Mouse (Mus musculus): Measurements from ENCODE around the gene Nmur1. TPM values are rescaled to one million over a fixed set of nuclear protein-coding genes. Genes with fewer than 3 reads are reported as not detected.
"Not testable (repeated sequence)": the region's sequence is repeated elsewhere in the genome, so short reads cannot be mapped to it uniquely, and the experiment has no call there.

The Nmur1 gene
- 0.09 and 0.11 TPM in 2 replicates for polyA plus RNA-seq (2012; rRNA removed)

DNA sequence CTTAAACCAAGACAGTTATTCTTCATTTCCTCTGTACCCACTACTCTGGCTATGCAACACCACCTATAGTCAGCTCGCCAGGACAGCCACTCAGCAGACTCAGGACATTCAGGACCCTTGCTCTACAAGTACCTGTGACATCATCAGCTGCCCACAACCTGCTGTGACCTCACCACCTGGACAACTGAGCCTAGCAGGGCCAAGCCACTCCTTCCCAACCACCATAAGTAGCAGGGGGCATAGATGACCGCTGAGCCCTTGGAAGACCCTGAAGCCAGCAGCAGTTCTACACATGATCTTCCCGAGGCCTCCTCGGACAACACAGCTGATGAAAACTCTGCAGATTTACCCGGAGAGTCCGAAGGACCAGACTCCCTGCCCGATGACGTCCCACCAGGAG, at the start of gene Nmur1, which contains the start of gene Tex44:
Gene Nmur1, minus strand, starts transcription at position 101 of the 400 bp plus-strand sequence.
Gene Tex44, plus strand, starts transcription at position 202 of the 400 bp plus-strand sequence.
- no peak for DNase-seq (ENCODE audit: low read depth)
- no peak for TF ChIP-seq CTCF (IDR thresholded peaks at IDR 0.05; ENCODE audit: borderline replicate concordance, extremely low read depth, insufficient read depth, insufficient read length)

DNA sequence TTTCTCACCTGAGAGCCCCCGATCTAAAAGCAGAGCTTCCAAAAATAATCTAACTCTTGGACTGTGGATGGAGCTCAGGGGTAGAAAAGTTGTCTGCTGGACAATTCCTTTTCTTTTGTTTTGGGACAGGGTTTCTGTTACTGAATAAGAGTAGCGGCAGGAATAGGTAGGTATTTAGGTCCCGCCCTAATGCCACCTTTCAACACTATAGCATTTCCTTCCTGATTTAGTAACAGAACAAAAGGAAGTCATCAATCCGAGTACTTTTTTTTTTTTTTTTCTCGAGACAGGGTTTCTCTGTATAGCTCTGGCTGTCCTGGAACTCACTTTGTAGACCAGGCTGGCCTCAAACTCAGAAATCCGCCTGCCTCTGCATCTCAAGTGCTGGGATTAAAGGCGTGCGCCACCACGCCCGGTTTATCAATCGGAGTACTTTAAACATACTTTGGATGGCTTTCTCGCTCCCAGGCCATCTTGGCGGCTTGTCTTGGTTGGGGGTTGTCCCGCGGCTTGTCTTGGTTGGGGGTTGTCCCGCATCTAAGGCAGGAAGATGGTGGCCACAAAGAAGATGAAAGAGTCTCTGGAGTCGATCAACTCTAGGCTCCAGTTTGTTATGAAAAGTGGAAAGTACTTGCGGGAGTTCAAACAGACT, 47.2 kb upstream of the Nmur1 start:
- TF ChIP-seq CTCF (IDR thresholded peaks at IDR 0.05; ENCODE audit: borderline replicate concordance, extremely low read depth, insufficient read depth, insufficient read length) (no peak), POLR2A (IDR thresholded peaks at IDR 0.05; ENCODE audit: borderline replicate concordance, extremely low read depth, insufficient read depth, insufficient read length, poor library complexity, severe bottlenecking) (no peak)
- no peak for DNase-seq (ENCODE audit: low read depth)

DNA sequence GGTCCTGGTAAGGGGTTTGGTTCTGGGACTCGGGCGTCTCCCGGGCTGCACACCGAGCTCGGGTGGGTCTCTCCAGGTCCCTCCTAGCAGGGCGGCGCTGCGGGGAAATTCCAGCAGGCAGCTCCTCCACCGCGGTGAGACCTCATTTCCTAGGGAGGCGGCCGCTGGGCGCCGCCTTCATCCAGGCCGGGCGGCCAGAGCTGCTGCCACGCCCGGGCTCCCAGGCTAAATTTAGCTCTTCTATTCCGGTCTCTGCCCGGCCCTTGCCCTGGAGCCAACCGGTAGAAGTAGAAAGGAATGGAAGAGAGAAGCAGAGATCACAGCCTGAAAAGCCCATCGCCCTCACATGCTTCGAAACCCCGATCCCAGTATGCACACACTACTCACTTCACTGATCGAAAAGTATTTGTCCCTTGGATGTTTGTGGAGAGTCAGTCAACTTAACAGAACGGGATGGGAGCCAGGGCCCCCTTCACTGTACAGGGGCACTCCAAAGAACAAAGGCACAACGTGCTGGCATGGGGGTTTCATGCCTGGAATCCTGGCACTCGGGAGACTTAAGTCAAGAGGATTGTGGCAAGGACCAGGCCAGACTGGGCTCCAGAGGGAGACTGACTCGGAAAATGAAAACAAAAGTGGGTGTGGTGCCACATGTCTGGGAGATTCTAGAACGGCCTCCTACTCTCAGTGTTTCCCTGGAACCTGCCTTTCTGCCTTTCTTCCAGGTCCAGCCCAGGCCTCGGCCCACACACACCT, 46.3 kb upstream of the Nmur1 start:
- TF ChIP-seq POLR2A (IDR thresholded peaks at IDR 0.05; ENCODE audit: borderline replicate concordance, extremely low read depth, insufficient read depth, insufficient read length, poor library complexity, severe bottlenecking): no peak
- no peak for TF ChIP-seq CTCF (IDR thresholded peaks at IDR 0.05; ENCODE audit: borderline replicate concordance, extremely low read depth, insufficient read depth, insufficient read length)
- DNase-seq (ENCODE audit: low read depth): peak; percentile 55

DNA sequence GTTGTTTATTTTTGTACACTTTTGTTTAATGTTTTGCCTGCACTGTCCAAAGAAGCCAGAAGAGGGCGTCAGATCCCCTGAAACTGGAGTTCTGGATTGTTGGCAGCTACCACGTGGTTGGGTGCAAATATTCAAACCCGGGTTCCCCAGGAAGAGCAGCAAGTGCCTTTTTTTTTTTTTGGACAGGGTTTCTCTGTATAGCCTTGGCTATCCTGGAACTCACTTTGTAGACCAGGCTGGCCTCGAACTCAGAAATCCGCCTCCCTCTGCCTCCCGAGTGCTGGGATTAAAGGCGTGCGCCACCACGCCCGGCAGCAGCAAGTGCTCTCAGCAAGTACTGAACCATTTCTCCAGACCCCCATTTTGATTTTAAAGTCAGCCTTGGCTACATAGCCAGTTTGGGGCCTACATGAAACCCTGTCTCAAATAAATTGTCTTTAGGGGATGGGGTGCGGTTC, 45.5 kb upstream of the Nmur1 start:
- DNase-seq (ENCODE audit: low read depth): not testable (repeated sequence)
- TF ChIP-seq CTCF (IDR thresholded peaks at IDR 0.05; ENCODE audit: borderline replicate concordance, extremely low read depth, insufficient read depth, insufficient read length): peak; percentile 42; the same call in 1 of the 2 replicates

DNA sequence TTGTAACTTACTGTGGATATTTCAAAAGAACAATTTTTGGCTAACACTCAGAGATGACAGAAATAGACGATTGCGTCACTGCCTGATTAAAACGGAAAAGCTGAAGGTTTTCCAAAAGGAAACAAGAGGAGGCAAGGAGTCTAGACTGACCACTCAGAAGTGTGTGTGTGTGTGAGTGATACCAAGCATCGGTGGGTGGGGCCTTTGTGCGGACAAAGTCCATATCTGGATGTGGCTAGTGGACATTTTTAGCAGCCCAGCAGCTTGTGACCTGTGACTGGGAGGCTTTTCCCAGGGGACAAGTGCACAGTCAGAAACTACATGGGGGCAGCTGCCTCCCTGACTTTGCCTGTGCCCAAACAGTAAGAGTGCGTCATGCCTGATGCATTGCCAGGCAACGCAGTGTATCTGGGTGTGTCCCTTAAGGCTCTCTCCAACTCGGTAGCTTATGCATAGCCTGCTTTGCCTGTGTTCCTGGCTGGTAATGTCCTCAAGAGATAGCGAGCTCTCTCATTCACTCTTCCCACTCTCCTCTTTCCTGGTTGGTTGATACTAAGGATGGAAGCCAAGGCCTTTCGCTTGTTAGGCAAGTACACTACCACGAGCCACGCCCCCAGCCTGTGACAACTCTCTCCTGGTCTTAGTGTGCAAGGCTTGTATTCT, 44.6 kb upstream of the Nmur1 start:
- TF ChIP-seq CTCF (IDR thresholded peaks at IDR 0.05; ENCODE audit: borderline replicate concordance, extremely low read depth, insufficient read depth, insufficient read length) (no peak), POLR2A (IDR thresholded peaks at IDR 0.05; ENCODE audit: borderline replicate concordance, extremely low read depth, insufficient read depth, insufficient read length, poor library complexity, severe bottlenecking) (no peak)
- DNase-seq (ENCODE audit: low read depth): no peak

DNA sequence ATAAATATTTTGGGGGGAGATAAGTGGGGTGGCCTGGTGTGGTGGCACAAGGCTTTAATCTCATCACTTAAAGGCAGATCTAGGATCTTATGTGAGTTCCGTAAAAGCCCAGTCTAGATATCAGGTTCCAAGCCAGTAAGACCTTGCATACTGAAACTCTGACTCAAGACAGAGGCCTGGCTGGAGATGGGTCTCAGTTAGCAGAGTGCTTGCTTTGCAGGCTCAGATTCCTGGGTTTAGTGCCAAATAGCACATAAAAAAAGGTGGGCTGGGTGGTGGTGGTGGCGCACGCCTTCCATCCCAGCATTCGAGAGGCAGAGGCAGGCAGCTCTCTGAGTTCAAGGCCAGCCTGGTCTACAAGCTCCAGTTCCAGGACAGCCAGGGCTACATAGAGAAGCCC, 43.8 kb upstream of the Nmur1 start:
- no peak for TF ChIP-seq CTCF (IDR thresholded peaks at IDR 0.05; ENCODE audit: borderline replicate concordance, extremely low read depth, insufficient read depth, insufficient read length)
- no peak for TF ChIP-seq POLR2A (IDR thresholded peaks at IDR 0.05; ENCODE audit: borderline replicate concordance, extremely low read depth, insufficient read depth, insufficient read length, poor library complexity, severe bottlenecking)
- DNase-seq (ENCODE audit: low read depth): no peak

DNA sequence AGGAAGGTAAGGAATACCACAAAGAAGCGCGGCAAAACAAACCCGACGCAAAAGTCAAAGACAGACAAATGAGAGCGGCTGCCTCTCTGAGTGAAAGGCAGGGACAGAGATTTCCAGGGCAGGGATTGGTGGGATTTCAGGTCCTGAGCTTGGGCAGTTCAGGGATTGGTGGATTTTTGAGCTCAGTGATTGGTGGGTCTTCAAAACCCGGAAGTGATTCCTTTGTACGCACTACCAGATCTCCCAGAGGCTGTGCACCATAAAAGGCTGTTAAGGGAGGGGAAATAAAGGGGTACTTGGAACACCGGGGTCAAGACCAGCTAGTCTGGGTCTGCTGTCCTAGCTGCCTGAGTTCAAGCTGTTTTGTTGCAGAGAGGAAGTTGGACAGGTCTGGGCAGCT, 41.4 kb upstream of the Nmur1 start:
- TF ChIP-seq CTCF (IDR thresholded peaks at IDR 0.05; ENCODE audit: borderline replicate concordance, extremely low read depth, insufficient read depth, insufficient read length) (no peak), POLR2A (IDR thresholded peaks at IDR 0.05; ENCODE audit: borderline replicate concordance, extremely low read depth, insufficient read depth, insufficient read length, poor library complexity, severe bottlenecking) (no peak)
- DNase-seq (ENCODE audit: low read depth): no peak

DNA sequence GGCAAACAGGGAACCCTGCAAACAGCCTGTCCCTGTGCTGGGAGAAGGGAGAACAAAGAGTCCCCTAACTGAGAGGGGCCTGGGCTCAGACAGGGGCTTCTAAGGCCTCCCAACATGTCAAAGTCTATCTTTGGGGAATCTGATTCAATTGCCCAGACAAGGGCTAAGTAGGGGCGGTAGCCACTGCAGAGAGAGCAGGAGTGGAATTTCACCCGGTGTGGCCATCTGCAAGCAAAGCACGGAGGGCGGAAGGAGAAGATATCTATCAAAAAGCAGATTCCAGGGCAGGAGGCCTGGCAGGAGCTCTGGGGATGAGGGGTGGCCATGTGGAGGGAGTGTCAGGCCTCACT, 38.8 kb upstream of the Nmur1 start:
- TF ChIP-seq CTCF (IDR thresholded peaks at IDR 0.05; ENCODE audit: borderline replicate concordance, extremely low read depth, insufficient read depth, insufficient read length) (no peak), POLR2A (IDR thresholded peaks at IDR 0.05; ENCODE audit: borderline replicate concordance, extremely low read depth, insufficient read depth, insufficient read length, poor library complexity, severe bottlenecking) (no peak)
- DNase-seq (ENCODE audit: low read depth): no peak

DNA sequence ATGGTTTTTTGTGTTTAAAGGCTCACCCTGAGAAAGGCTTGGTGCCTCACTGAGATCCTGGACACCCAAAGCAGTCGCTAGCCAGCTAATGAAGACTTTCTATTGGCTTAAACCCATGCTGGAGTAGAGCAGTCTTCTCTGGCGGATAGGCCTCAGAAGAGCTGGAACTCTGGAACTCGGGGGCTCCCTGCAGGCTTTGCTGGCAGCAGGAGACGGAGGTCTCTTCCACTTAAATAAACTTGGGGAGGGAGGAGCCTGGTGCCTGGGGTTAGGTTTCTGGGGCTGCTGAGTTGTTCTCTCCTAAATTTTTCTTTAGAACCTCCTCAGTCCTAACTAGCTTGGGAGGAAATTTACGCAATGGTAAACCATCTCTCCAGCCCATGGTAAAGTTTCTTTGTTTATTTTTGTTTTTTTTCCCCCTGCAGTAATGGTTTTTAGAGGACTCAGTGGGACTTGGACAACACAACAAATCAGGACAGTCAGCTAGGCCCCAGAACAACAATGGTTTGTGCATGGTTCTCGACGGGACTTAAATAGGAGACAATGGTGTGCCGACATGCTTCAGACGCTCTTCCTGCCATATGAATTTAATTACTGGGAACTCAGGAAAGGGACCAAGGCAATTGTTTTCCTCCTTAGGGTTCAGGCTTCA, 38.3 kb upstream of the Nmur1 start:
- peak; percentile 41 for DNase-seq (ENCODE audit: low read depth)
- no peak for TF ChIP-seq CTCF (IDR thresholded peaks at IDR 0.05; ENCODE audit: borderline replicate concordance, extremely low read depth, insufficient read depth, insufficient read length)
- no peak for TF ChIP-seq POLR2A (IDR thresholded peaks at IDR 0.05; ENCODE audit: borderline replicate concordance, extremely low read depth, insufficient read depth, insufficient read length, poor library complexity, severe bottlenecking)

DNA sequence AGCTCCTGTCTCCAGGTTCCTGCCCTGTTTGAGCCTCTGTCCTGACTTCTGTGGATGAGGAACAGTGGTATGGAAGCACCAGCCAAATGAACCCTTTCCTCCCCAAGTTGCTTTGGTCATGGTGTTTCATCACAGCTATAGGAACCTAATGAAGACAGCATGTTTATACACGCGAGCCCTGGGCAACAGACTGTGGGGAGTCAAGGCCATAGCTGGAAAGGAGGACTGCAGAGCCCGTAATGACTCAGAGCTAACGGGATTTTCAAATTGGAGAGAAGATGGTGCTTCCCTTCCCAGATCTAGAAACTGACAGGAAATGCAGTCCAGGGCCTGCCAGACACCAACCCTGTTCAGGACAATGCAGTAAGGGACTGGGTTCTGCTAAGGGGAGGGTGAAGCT, 33.3 kb upstream of the Nmur1 start:
- TF ChIP-seq POLR2A (IDR thresholded peaks at IDR 0.05; ENCODE audit: borderline replicate concordance, extremely low read depth, insufficient read depth, insufficient read length, poor library complexity, severe bottlenecking): no peak
- no peak for DNase-seq (ENCODE audit: low read depth)

DNA sequence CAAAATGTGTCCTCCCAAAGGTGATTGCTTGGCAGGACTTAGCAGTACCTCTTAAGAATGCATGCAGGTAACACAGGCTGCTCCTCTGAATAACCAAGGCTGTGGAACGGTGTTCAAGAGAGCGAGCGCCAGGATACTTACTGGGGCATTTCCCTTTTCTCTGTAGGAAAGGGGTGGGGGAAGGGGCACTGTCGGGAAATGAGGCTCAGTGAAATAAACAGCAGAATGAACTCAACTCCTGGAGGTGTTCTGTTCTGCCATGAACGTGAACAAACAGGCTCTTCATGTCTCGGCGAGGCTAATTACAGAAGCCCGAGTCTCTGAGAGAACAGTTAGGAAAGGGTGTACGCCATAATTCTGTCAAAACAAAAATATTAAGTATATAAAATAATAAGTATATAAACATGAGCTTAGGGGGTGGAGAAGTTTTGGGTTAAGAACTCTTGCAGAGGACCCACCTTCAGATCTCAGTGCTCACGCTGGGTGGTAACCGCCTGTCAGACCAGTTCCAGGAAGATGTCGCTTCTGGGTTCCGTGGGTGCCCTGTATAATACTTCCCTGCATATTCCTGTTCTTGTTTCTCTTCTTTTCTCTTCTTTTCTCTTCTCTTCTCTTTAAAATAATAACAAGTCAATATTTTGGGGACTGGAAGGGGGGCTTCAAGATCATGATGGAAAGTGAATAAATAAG, 31.0 kb upstream of the Nmur1 start:
- no peak for TF ChIP-seq POLR2A (IDR thresholded peaks at IDR 0.05; ENCODE audit: borderline replicate concordance, extremely low read depth, insufficient read depth, insufficient read length, poor library complexity, severe bottlenecking)
- TF ChIP-seq CTCF (IDR thresholded peaks at IDR 0.05; ENCODE audit: borderline replicate concordance, extremely low read depth, insufficient read depth, insufficient read length): no peak
- DNase-seq (ENCODE audit: low read depth): no peak

Data from brain, embryonic 14.5 days (tissue).